Mouse (Mus musculus) CD4-positive, CD25-positive, alpha-beta regulatory T cell, adult 9 weeks (primary cell): Measurements from ENCODE around the gene Olfr1311. TPM values are rescaled to one million over a fixed set of nuclear protein-coding genes. Genes with fewer than 3 reads are reported as not detected.

Experiments
- polyA plus RNA-seq: library from polyadenylated mRNA; unstranded; fragments of 100-300 nt; shearing (Covaris generic); gene quantifications from one replicate; pipeline ENCODE4 v1.2.1, GENCODE M21; 2017

Olfr1311 gene
- not detected for polyA plus RNA-seq

GRCm38 (mm10) chr2:112024312-112024711, at the start of gene Olfr1311:
Olfr1311 (minus strand) TSS chr2:112024412.

GRCm38 (mm10) chr2:112050138-112050537, 25.9 kb upstream of the Olfr1311 start, which contains the start of gene Olfr1312:
Olfr1312 (minus strand) TSS chr2:112050238.

GRCm38 (mm10) chr2:112012608-112013007, 11.6 kb downstream of the Olfr1311 start, which contains the start of gene Olfr1310:
Olfr1310 (minus strand) TSS chr2:112012708.

GRCm38 (mm10) chr2:111990181-111990580, 34.0 kb downstream of the Olfr1311 start, which contains the start of gene Olfr1309:
Olfr1309 (minus strand) TSS chr2:111990281.

Other genes with a start within 250 kb of the Olfr1311 start
- not detected for gene Olfr1302, start 247.0 kb downstream of the Olfr1311 start, polyA plus RNA-seq
- not detected for gene Olfr1303, start 204.1 kb downstream of the Olfr1311 start, polyA plus RNA-seq
- not detected for gene Olfr1305, start 147.3 kb downstream of the Olfr1311 start, polyA plus RNA-seq
- gene Olfr1306, start 108.1 kb downstream of the Olfr1311 start, polyA plus RNA-seq: not detected
- 0.06 TPM for gene Olfr1307, start 75.0 kb downstream of the Olfr1311 start, polyA plus RNA-seq
- gene Olfr1308, start 59.5 kb downstream of the Olfr1311 start, polyA plus RNA-seq: not detected
- gene Olfr1309, start 34.1 kb downstream of the Olfr1311 start, polyA plus RNA-seq: not detected
- not detected for gene Olfr1310, start 11.7 kb downstream of the Olfr1311 start, polyA plus RNA-seq
- gene Olfr1312, start 25.8 kb upstream of the Olfr1311 start, polyA plus RNA-seq: 0.06 TPM
- gene Olfr1313, start 53.4 kb upstream of the Olfr1311 start, polyA plus RNA-seq: not detected
- not detected for gene Olfr1314, start 72.4 kb upstream of the Olfr1311 start, polyA plus RNA-seq
- gene Olfr1315-ps1, start 91.0 kb upstream of the Olfr1311 start, polyA plus RNA-seq: not detected
- gene Olfr1316, start 110.6 kb upstream of the Olfr1311 start, polyA plus RNA-seq: not detected
- not detected for gene Olfr1317, start 115.9 kb upstream of the Olfr1311 start, polyA plus RNA-seq
- gene Olfr1318, start 129.8 kb upstream of the Olfr1311 start, polyA plus RNA-seq: not detected
- gene Lpcat4, start 215.1 kb upstream of the Olfr1311 start, polyA plus RNA-seq: 45.2 TPM
- not detected for gene Nutm1, start 234.9 kb upstream of the Olfr1311 start, polyA plus RNA-seq
- gene Nop10, start 237.5 kb upstream of the Olfr1311 start, polyA plus RNA-seq: 184 TPM
- gene Slc12a6, start 241.4 kb upstream of the Olfr1311 start, polyA plus RNA-seq: 82.9 TPM
- not detected for gene Gm21985, start 241.9 kb upstream of the Olfr1311 start, polyA plus RNA-seq